ENCODE assay signal across 8 mouse cellular contexts in the genomic region with DNA sequence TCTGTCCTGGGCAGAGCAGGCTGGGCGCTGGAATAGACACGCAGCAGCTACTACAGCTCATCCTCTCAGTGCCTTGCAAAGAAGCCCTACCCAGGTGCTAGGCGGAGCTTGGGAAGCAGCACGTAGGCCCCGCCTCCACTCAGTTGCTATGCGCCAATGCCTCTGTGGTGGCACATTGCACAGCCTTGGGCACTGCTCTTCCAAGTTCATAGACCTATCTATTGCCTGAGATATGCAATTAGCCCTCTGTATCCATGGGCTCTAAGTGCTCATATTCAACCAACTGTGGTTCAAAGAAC.
DNase-seq lines count a peak whose midpoint lies in the region; ATAC-seq and TF ChIP-seq lines count a peak whose summit lies in the region.

No protein-coding gene starts in this region.

- no peaks in the 10 kb centered on the region for H3K9me3 ChIP-seq in heart, embryonic 13.5 days
- H3K9me3 ChIP-seq in limb, embryonic 10.5 days (replicated peaks) = no peaks in the 10 kb centered on the region
- no peaks in the 10 kb centered on the region for H3K9me3 ChIP-seq in stomach, embryonic 14.5 days (ENCODE audit: control insufficient read depth, low read depth, low read length)

- H3K4me3 ChIP-seq in heart, embryonic 13.5 days = 0 out of 2 replicates have a peak overlapping the region, but pooled peaks have one; percentile 9
- no peak overlapping the region for H3K4me3 ChIP-seq in heart, adult 2 months
- no peak overlapping the region for H3K4me3 ChIP-seq in limb, embryonic 10.5 days
- no peak overlapping the region for H3K4me3 ChIP-seq in stomach, embryonic 14.5 days (ENCODE audit: low read depth, low read length)

- H3K79me2 ChIP-seq in heart, adult 2 months (replicated peaks; ENCODE audit: control insufficient read depth, insufficient read depth, low read length) = no peaks in the 10 kb centered on the region

- no peak overlapping the region for H3K9ac ChIP-seq in heart, embryonic 13.5 days
- no peak overlapping the region for H3K9ac ChIP-seq in heart, adult 2 months (ENCODE audit: low read depth, low read length)
- H3K9ac ChIP-seq in stomach, embryonic 14.5 days (replicated peaks; ENCODE audit: low read depth, low read length) = no peak overlapping the region

- no peak for DNase-seq in heart, adult 2 months
- peak; percentile 64 for DNase-seq in A20 (ENCODE audit: low read depth, low spot score)
- DNase-seq in brain, adult 2 months (ENCODE audit: low read depth, low spot score) = peak; percentile 74
- DNase-seq in limb, embryonic 10.5 days (ENCODE audit: low spot score) = no peak
- DNase-seq in frontal cortex, postnatal 25 days (ENCODE audit: low spot score in 2 of 2) = no peak
- DNase-seq in left cerebral cortex, adult 9 months (ENCODE audit: low spot score in 2 of 2) = no peak

- TF ChIP-seq CTCF in heart, adult 2 months (IDR thresholded peaks at IDR 0.05) = no peak

- no peaks in the 10 kb centered on the region for H3K36me3 ChIP-seq in heart, embryonic 13.5 days
- H3K36me3 ChIP-seq in heart, adult 2 months (ENCODE audit: control insufficient read depth, insufficient read depth, low read length) = no peaks in the 10 kb centered on the region
- H3K36me3 ChIP-seq in limb, embryonic 10.5 days = no peaks in the 10 kb centered on the region
- H3K36me3 ChIP-seq in stomach, embryonic 14.5 days (ENCODE audit: control insufficient read depth, insufficient read depth, low read length) = no peaks in the 10 kb centered on the region

- intact Hi-C loops in heart, adult 2 months (cut with DNase I) = no loop called here

- H3K4me2 ChIP-seq in heart, embryonic 13.5 days = peak overlapping the region; percentile 66
- peak overlapping the region; percentile 16; the same call in 1 of the 2 replicates for H3K4me2 ChIP-seq in stomach, embryonic 14.5 days (replicated peaks; ENCODE audit: low read depth, low read length)

- TF ChIP-seq EP300 in heart, adult 2 months (IDR thresholded peaks at IDR 0.05; ENCODE audit: insufficient read depth, low read depth, low read length) = no peak

- 24% methylated on average over 6 of the region's 6 CpGs for WGBS in heart, embryonic 13.5 days
- 79% methylated on average over 6 of the region's 6 CpGs for WGBS in heart, adult 2 months
- 27% methylated on average over 6 of the region's 6 CpGs for WGBS in limb, embryonic 10.5 days
- 39% methylated on average over 6 of the region's 6 CpGs for WGBS in stomach, embryonic 14.5 days

- H3K27me3 ChIP-seq in heart, embryonic 13.5 days (replicated peaks) = no peaks in the 10 kb centered on the region
- H3K27me3 ChIP-seq in heart, adult 2 months (ENCODE audit: control insufficient read depth, insufficient read depth, low read length) = no peaks in the 10 kb centered on the region
- H3K27me3 ChIP-seq in limb, embryonic 10.5 days (ENCODE audit: low read depth, poor library complexity, severe bottlenecking) = no peaks in the 10 kb centered on the region
- no peaks in the 10 kb centered on the region for H3K27me3 ChIP-seq in stomach, embryonic 14.5 days (ENCODE audit: control insufficient read depth, insufficient read depth, low read length)

- H3K4me1 ChIP-seq in heart, embryonic 13.5 days = peaks cover 42% of the 10 kb centered on the region
- peaks cover 3% of the 10 kb centered on the region for H3K4me1 ChIP-seq in heart, adult 2 months (ENCODE audit: control insufficient read depth, insufficient read depth, low read length)
- peaks cover 64% of the 10 kb centered on the region for H3K4me1 ChIP-seq in limb, embryonic 10.5 days
- peaks cover 25% of the 10 kb centered on the region for H3K4me1 ChIP-seq in stomach, embryonic 14.5 days (ENCODE audit: control insufficient read depth, insufficient read depth, low read length)

- no peak for ATAC-seq in heart, embryonic 13.5 days (ENCODE audit: extremely low read depth, insufficient number of reproducible peaks, low FRiP score, low TSS enrichment)
- peak; percentile 38 for ATAC-seq in stomach, embryonic 14.5 days (ENCODE audit: insufficient number of reproducible peaks, insufficient read depth, low FRiP score, low read depth)

- H3K27ac ChIP-seq in heart, embryonic 13.5 days (replicated peaks) = no peak overlapping the region
- no peak overlapping the region for H3K27ac ChIP-seq in heart, adult 2 months
- H3K27ac ChIP-seq in limb, embryonic 10.5 days = peak overlapping the region; percentile 94
- H3K27ac ChIP-seq in stomach, embryonic 14.5 days (ENCODE audit: low read length) = peak overlapping the region; percentile 88

- TF ChIP-seq POLR2A in heart, adult 2 months (IDR thresholded peaks at IDR 0.05; ENCODE audit: insufficient read depth, low read depth, low read length) = no peak

Comparison
In these comparisons a context has a peak if more than half of its experiments do, and no peak if none do; other contexts are left out.
1. H3K27ac ChIP-seq: peak in limb, embryonic 10.5 days (single experiment) and stomach, embryonic 14.5 days (single experiment); none in heart, embryonic 13.5 days (single experiment) and heart, adult 2 months (single experiment).
2. DNase-seq: peak in A20 (single experiment) and brain, adult 2 months (single experiment); none in heart, adult 2 months (0 of 2), limb, embryonic 10.5 days (single experiment), frontal cortex, postnatal 25 days (0 of 2) and left cerebral cortex, adult 9 months (0 of 2).